Mouse (Mus musculus): ENCODE results near the gene Ccdc14. TPM values are rescaled to one million over a fixed set of nuclear protein-coding genes. Genes with fewer than 3 reads are reported as not detected.
"Not testable (repeated sequence)": the region's sequence is repeated elsewhere in the genome, so short reads cannot be mapped to it uniquely, and the experiment has no call there.

Gene Ccdc14
- 8.1 and 8.5 TPM in 2 replicates for polyA plus RNA-seq (2014; fragmentation: Nextera tagmentation; extraction: Ambion mirVana)

- Histone ChIP-seq H3K4me3 (ENCODE audit: low read depth, low read length) (peak within 1 kb of the TSS; percentile 69), H3K4me2 (peak within 1 kb of the TSS; percentile 80), H3K9ac (ENCODE audit: low read depth, low read length) (peak within 1 kb of the TSS; percentile 80), H3K27me3 (replicated peaks; ENCODE audit: control insufficient read depth, insufficient read depth, low read length) (no peaks in the 10 kb centered on the region), H3K4me1 (replicated peaks; ENCODE audit: control insufficient read depth, insufficient read depth, low read length) (peaks cover 6% of the 10 kb centered on the region), H3K9me3 (ENCODE audit: control insufficient read depth, low read length) (no peaks in the 10 kb centered on the region), H3K36me3 (ENCODE audit: control insufficient read depth, insufficient read depth, low read length) (no peaks in the 10 kb centered on the region; the same call in 1 of the 2 replicates), H3K27ac (ENCODE audit: low read depth, low read length) (peak within 1 kb of the TSS; percentile 81)
- WGBS: 1% methylated on average over 53 of the region's 53 CpGs
- DNase-seq (ENCODE audit: low spot score) (peak; percentile 87), ATAC-seq (replicated peaks; ENCODE audit: low FRiP score) (peak; percentile 96)
These were observed at the start of gene Ccdc14 for GRCm38 (mm10) chr16:34690334-34691144. Gene Ccdc14, plus strand, starts transcription at chr16:34690616.

DNA sequence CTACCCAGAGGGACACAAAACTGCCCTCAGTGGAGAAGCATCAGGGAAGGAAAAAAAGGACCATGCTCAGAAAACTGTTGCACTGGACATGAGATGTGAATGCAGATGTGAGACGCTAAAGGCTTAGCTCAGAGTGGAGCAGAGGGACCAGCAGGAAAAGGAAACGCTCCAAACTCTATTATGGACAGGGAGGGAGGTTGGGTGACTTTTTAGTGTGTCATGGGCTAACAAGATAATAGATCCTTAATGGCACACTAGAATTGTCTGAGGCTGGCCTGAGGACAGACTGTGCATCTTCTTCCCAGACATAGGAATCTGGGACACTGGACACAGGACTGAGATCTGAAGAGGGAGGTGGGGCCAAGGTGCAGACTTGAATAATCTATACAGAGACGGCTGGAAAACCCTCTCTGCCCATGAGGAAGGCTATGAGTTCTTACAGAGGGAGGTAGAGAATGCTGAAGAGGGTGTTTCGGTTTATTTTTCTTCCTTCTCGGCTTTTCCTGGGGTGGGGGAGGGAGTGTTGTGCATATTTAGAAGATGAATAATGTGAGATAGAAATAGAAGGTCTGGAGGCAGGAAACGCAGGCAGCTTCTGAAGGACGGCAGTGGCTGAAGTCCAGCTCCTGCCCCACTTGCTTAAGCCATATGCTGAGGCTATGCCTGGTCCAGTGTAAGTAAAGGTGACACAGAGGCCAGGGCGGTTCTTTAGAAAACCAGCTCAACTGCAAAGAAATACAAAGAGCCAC is 46.7 kb upstream of the Ccdc14 start:
- Histone ChIP-seq H3K27me3 (replicated peaks; ENCODE audit: control insufficient read depth, insufficient read depth, low read length) (no peaks in the 10 kb centered on the region), H3K36me3 (ENCODE audit: control insufficient read depth, insufficient read depth, low read length) (no peaks in the 10 kb centered on the region), H3K4me2 (no peak overlapping the region), H3K9ac (ENCODE audit: low read depth, low read length) (no peak overlapping the region), H3K4me1 (replicated peaks; ENCODE audit: control insufficient read depth, insufficient read depth, low read length) (no peaks in the 10 kb centered on the region), H3K4me3 (ENCODE audit: low read depth, low read length) (no peak overlapping the region), H3K27ac (ENCODE audit: low read depth, low read length) (no peak overlapping the region), H3K9me3 (ENCODE audit: control insufficient read depth, low read length) (no peaks in the 10 kb centered on the region)
- ATAC-seq (replicated peaks; ENCODE audit: low FRiP score): no peak
- 56% methylated on average over 8 of the region's 8 CpGs for WGBS
- DNase-seq (ENCODE audit: low spot score): no peak

- ATAC-seq (replicated peaks; ENCODE audit: low FRiP score) (no peak), DNase-seq (ENCODE audit: low spot score) (peak; percentile 28)
- H3K9ac ChIP-seq (ENCODE audit: low read depth, low read length): no peak within 1 kb of the TSS
- no peaks in the 10 kb centered on the region for H3K36me3 ChIP-seq (ENCODE audit: control insufficient read depth, insufficient read depth, low read length)
- H3K9me3 ChIP-seq (ENCODE audit: control insufficient read depth, low read length): no peaks in the 10 kb centered on the region
- no peak within 1 kb of the TSS for H3K4me3 ChIP-seq (ENCODE audit: low read depth, low read length)
- H3K4me2 ChIP-seq: no peak within 1 kb of the TSS
- H3K27ac ChIP-seq (ENCODE audit: low read depth, low read length): no peak within 1 kb of the TSS
- H3K27me3 ChIP-seq (replicated peaks; ENCODE audit: control insufficient read depth, insufficient read depth, low read length): no peaks in the 10 kb centered on the region; the same call in 1 of the 2 replicates
- WGBS: 47% methylated on average over 7 of the region's 7 CpGs
- no peaks in the 10 kb centered on the region for H3K4me1 ChIP-seq (replicated peaks; ENCODE audit: control insufficient read depth, insufficient read depth, low read length)
These were observed 40.8 kb upstream of the Ccdc14 start, which contains the start of gene Ropn1 for GRCm38 (mm10) chr16:34649621-34650020. Gene Ropn1, plus strand, starts transcription at chr16:34649921.

DNA sequence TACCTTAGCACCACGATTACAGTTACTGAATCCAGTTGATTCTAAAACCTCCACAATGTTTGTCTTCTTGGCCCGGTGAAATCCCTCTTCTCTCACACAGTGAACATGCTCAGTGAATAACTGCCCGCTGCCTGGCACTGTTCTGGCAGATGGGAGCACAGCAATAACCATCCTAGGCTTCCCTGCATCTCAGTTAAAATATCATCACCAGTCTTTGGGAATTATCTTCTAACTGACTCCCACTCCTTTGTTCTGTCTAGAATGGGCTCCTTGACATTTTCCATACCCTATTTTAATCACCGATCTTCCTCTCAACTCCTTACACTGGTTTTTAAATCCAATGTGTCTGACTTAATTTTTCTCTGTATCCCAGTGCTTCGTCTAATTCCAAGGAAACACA is 37.4 kb upstream of the Ccdc14 start:
- Histone ChIP-seq H3K4me3 (ENCODE audit: low read depth, low read length) (no peak overlapping the region), H3K4me1 (replicated peaks; ENCODE audit: control insufficient read depth, insufficient read depth, low read length) (peaks cover 1% of the 10 kb centered on the region), H3K27me3 (replicated peaks; ENCODE audit: control insufficient read depth, insufficient read depth, low read length) (no peaks in the 10 kb centered on the region; the same call in 1 of the 2 replicates), H3K27ac (ENCODE audit: low read depth, low read length) (no peak overlapping the region), H3K9me3 (ENCODE audit: control insufficient read depth, low read length) (no peaks in the 10 kb centered on the region), H3K36me3 (ENCODE audit: control insufficient read depth, insufficient read depth, low read length) (no peaks in the 10 kb centered on the region), H3K9ac (ENCODE audit: low read depth, low read length) (no peak overlapping the region), H3K4me2 (no peak overlapping the region)
- no peak for ATAC-seq (replicated peaks; ENCODE audit: low FRiP score)
- no peak for DNase-seq (ENCODE audit: low spot score)
- 81% methylated on average over 5 of the region's 5 CpGs for WGBS

DNA sequence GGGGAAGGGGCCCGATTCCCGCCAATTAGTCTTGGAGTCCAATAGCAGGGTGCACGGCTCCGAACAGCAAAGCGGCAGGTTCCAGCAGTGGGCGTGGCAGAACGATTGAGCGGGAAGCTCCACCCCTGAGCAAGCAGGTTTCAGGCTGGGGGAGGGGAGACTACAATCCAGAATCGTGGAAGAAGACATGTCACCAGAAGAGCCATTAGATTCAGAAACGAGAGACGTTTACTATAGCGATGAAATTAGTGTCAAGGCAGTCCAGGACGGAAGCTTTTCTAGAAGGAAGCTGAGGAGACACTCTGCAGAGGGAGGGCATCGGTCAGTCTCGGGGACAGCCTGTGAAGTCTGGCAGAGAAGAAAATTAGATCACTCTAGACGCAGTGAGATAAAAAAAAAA is 32.9 kb upstream of the Ccdc14 start:
- H3K36me3 ChIP-seq (ENCODE audit: control insufficient read depth, insufficient read depth, low read length); ATAC-seq (replicated peaks; ENCODE audit: low FRiP score); H3K9me3 ChIP-seq (ENCODE audit: control insufficient read depth, low read length); DNase-seq (ENCODE audit: low spot score); H3K9ac ChIP-seq (ENCODE audit: low read depth, low read length); H3K27ac ChIP-seq (ENCODE audit: low read depth, low read length); H3K4me1 ChIP-seq (replicated peaks; ENCODE audit: control insufficient read depth, insufficient read depth, low read length); H3K27me3 ChIP-seq (replicated peaks; ENCODE audit: control insufficient read depth, insufficient read depth, low read length): not testable (repeated sequence)
- WGBS: 6% methylated on average over 16 of the region's 16 CpGs
- H3K4me3 ChIP-seq (ENCODE audit: low read depth, low read length): peak overlapping the region; percentile 34
- peak overlapping the region; percentile 65 for H3K4me2 ChIP-seq

- H3K27me3 ChIP-seq (replicated peaks; ENCODE audit: control insufficient read depth, insufficient read depth, low read length): no peaks in the 10 kb centered on the region
- H3K27ac ChIP-seq (ENCODE audit: low read depth, low read length): no peak overlapping the region
- H3K4me2 ChIP-seq: peak overlapping the region; percentile 65
- ATAC-seq (replicated peaks; ENCODE audit: low FRiP score): no peak
- no peaks in the 10 kb centered on the region for H3K36me3 ChIP-seq (ENCODE audit: control insufficient read depth, insufficient read depth, low read length)
- H3K4me1 ChIP-seq (replicated peaks; ENCODE audit: control insufficient read depth, insufficient read depth, low read length): peaks cover 4% of the 10 kb centered on the region
- H3K4me3 ChIP-seq (ENCODE audit: low read depth, low read length): peak overlapping the region; percentile 34
- H3K9ac ChIP-seq (ENCODE audit: low read depth, low read length): no peak overlapping the region
- 36% methylated on average over 5 of the region's 5 CpGs for WGBS
- no peak for DNase-seq (ENCODE audit: low spot score)
- H3K9me3 ChIP-seq (ENCODE audit: control insufficient read depth, low read length): no peaks in the 10 kb centered on the region
These were observed 32.4 kb upstream of the Ccdc14 start for GRCm38 (mm10) chr16:34657983-34658382.

- Histone ChIP-seq H3K27ac (ENCODE audit: low read depth, low read length) (no peak overlapping the region), H3K9me3 (ENCODE audit: control insufficient read depth, low read length) (no peaks in the 10 kb centered on the region), H3K4me1 (replicated peaks; ENCODE audit: control insufficient read depth, insufficient read depth, low read length) (peaks cover 4% of the 10 kb centered on the region), H3K4me3 (ENCODE audit: low read depth, low read length) (peak overlapping the region; percentile 34), H3K9ac (ENCODE audit: low read depth, low read length) (no peak overlapping the region), H3K27me3 (replicated peaks; ENCODE audit: control insufficient read depth, insufficient read depth, low read length) (no peaks in the 10 kb centered on the region), H3K36me3 (ENCODE audit: control insufficient read depth, insufficient read depth, low read length) (no peaks in the 10 kb centered on the region), H3K4me2 (peak overlapping the region; percentile 65)
- peak; percentile 45 for ATAC-seq (replicated peaks; ENCODE audit: low FRiP score)
- no peak for DNase-seq (ENCODE audit: low spot score)
- WGBS: 40% methylated on average over 11 of the region's 11 CpGs
These were observed 32.0 kb upstream of the Ccdc14 start for GRCm38 (mm10) chr16:34658388-34658787.

- Histone ChIP-seq H3K27me3 (replicated peaks; ENCODE audit: control insufficient read depth, insufficient read depth, low read length) (peaks cover 6% of the 10 kb centered on the region), H3K27ac (ENCODE audit: low read depth, low read length) (no peak overlapping the region), H3K9me3 (ENCODE audit: control insufficient read depth, low read length) (no peaks in the 10 kb centered on the region), H3K4me2 (no peak overlapping the region), H3K9ac (ENCODE audit: low read depth, low read length) (no peak overlapping the region), H3K36me3 (ENCODE audit: control insufficient read depth, insufficient read depth, low read length) (no peaks in the 10 kb centered on the region), H3K4me1 (replicated peaks; ENCODE audit: control insufficient read depth, insufficient read depth, low read length) (no peaks in the 10 kb centered on the region), H3K4me3 (ENCODE audit: low read depth, low read length) (no peak overlapping the region)
- ATAC-seq (replicated peaks; ENCODE audit: low FRiP score) (no peak), DNase-seq (ENCODE audit: low spot score) (no peak)
- WGBS: 78% methylated on average over 3 of the region's 3 CpGs
These were observed 25.9 kb upstream of the Ccdc14 start for GRCm38 (mm10) chr16:34664553-34664952.
